Mouse (Mus musculus) small intestine, adult 2 months (tissue): ENCODE measurements around the gene Amh. TPM values are rescaled to one million over a fixed set of nuclear protein-coding genes. Genes with fewer than 3 reads are reported as not detected.

ENCODE experiments used
- H3K27ac ChIP-seq: fragments of 200-500 bp; 2 replicates; pipeline ENCODE4 v1.5.1; 2012; ENCODE audit warnings: low read depth, low read length, control low read depth, inconsistent platforms; ENCODE audit not compliant: insufficient read depth
- H3K27me3 ChIP-seq: fragments of 200-500 bp; 2 replicates; pipeline ENCODE4 v1.6.1; 2012; ENCODE audit warnings: mild to moderate bottlenecking, moderate library complexity, low read length, inconsistent platforms; ENCODE audit not compliant: control insufficient read depth, insufficient read depth
- H3K36me3 ChIP-seq: fragments of 200-500 bp; 2 replicates; pipeline ENCODE4 v1.6.1; 2012; ENCODE audit warnings: mild to moderate bottlenecking, low read length, control low read depth, inconsistent platforms; ENCODE audit not compliant: control insufficient read depth, insufficient read depth
- H3K4me1 ChIP-seq: fragments of 200-500 bp; 2 replicates; pipeline ENCODE4 v1.6.1; 2012; ENCODE audit warnings: low read length, inconsistent platforms, mixed read lengths; ENCODE audit not compliant: control insufficient read depth, insufficient read depth, insufficient read length
- H3K4me3 ChIP-seq: fragments of 200-500 bp; 2 replicates; pipeline ENCODE4 v1.5.1; 2012; ENCODE audit warnings: low read depth, mild to moderate bottlenecking, control low read depth, inconsistent platforms, low read length, moderate library complexity
- CTCF ChIP-seq: fragments of 200-500 bp; IDR thresholded peaks from 2 replicates; pipeline ENCODE4 v1.5.1; 2012; ENCODE audit warnings: low read depth, mild to moderate bottlenecking, control low read depth, inconsistent platforms, low read length, moderate library complexity, mixed read lengths; ENCODE audit not compliant: insufficient replicate concordance, insufficient read length; ENCODE audit errors: extremely low read depth
- POLR2A ChIP-seq: fragments of 200-500 bp; IDR thresholded peaks from 2 replicates; pipeline ENCODE4 v1.6.1; 2012; ENCODE audit warnings: low read depth, mild to moderate bottlenecking, control low read depth, inconsistent platforms, low read length, moderate library complexity
- WGBS: fragments of 180-500 bp; shearing (Covaris S2); methylation state at CpG from one replicate; pipeline ENCODE4 v1.1.7; 2018; 5-methylcytosine and 5-hydroxymethylcytosine counted together
- polyA plus RNA-seq: library from polyadenylated mRNA; depleted of rRNA; stranded (reverse); fragments of >200 nt; gene quantifications from 2 replicates; pipeline ENCODE4 v1.2.3, GENCODE M21; 2012

Gene Amh
- polyA plus RNA-seq, 1 experiment, result 0.87 TPM

DNA sequence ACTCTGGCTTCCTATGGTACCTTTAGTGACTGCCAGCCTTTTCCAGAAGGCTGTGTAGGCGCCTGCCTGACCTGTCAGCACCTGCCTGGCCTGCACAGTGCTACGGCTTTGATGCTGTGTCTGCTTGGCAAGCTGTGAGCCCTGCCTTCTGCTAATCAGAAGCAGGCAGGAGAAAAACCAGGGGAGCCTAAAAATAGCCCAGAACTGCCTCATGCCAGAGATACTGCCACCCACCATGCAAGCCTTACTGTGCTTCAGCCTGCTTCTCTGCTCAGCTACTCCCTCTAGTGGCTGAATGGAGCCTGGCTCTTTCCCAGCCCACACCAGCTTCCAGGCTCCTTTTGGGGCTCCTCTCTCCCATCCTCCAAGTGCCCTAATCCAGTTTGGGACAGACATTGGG, 30.5 kb upstream of the Amh start:
- H3K36me3 ChIP-seq, result peaks cover 93% of the 10 kb centered on the region
- no peak overlapping the region; the same call in 1 of the 2 replicates for H3K27ac ChIP-seq

DNA sequence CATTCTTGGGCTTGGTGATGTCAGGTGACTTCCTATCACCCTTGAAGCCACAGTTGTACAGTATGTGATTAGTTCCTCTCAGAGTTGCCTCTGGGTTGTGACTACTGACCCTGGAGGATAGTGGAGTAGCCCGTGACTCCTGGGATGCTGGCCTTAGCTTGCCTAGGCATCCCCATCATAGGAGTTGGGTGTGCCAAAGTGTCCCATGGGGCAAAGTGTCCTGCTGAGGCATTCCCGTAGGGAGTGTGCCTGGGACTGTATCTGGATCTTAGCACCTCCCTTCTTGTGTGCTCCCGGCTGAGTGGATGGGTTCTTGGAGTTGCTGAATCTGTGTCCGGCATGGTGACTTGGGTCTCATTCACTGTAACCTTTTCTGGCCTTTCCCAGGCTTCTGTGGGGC, 30.1 kb upstream of the Amh start:
- Histone ChIP-seq H3K36me3 (peaks cover 91% of the 10 kb centered on the region), H3K27ac (no peak overlapping the region), H3K4me3 (no peak overlapping the region), H3K4me1 (peaks cover 3% of the 10 kb centered on the region; the same call in 1 of the 2 replicates), H3K27me3 (no peaks in the 10 kb centered on the region)
- no peak for TF ChIP-seq CTCF
- no peak for TF ChIP-seq POLR2A
- WGBS, result 86% methylated on average over 4 of the region's 4 CpGs

More for the DNA sequence above, 30.5 kb upstream of the Amh start:
- Histone ChIP-seq H3K4me1 (peaks cover 3% of the 10 kb centered on the region; the same call in 1 of the 2 replicates), H3K4me3 (no peak overlapping the region), H3K27me3 (no peaks in the 10 kb centered on the region)
- 50% methylated on average over 2 of the region's 2 CpGs for WGBS
- TF ChIP-seq CTCF, result peak; percentile 96; the same call in 1 of the 2 replicates
- TF ChIP-seq POLR2A, result no peak

DNA sequence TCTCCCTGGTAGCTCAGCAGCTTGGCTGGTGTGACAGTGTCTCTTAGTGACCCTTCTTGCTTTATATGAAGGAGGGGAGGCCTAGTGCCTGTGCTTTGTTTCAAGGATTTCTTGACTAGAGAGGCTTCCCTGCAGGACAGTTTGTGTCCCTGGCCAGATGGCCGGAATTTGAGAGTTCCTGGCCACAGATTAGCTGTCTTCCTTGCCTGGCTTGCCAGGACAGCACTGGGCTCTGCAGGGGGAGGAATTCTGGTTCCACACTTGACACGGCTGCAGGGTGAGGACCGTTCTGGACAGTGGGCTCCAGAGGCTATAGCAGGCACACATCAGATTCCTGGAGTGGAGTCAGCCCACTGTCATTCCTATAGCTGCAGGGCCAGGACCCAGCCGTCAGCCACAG, 29.3 kb upstream of the Amh start:
- peaks cover 3% of the 10 kb centered on the region; the same call in 1 of the 2 replicates for H3K4me1 ChIP-seq
- WGBS, result 94% methylated on average over 4 of the region's 4 CpGs
- no peak overlapping the region for H3K4me3 ChIP-seq
- H3K27me3 ChIP-seq, result no peaks in the 10 kb centered on the region
- H3K36me3 ChIP-seq, result peaks cover 90% of the 10 kb centered on the region
- no peak overlapping the region for H3K27ac ChIP-seq
- no peak for TF ChIP-seq CTCF
- no peak for TF ChIP-seq POLR2A

DNA sequence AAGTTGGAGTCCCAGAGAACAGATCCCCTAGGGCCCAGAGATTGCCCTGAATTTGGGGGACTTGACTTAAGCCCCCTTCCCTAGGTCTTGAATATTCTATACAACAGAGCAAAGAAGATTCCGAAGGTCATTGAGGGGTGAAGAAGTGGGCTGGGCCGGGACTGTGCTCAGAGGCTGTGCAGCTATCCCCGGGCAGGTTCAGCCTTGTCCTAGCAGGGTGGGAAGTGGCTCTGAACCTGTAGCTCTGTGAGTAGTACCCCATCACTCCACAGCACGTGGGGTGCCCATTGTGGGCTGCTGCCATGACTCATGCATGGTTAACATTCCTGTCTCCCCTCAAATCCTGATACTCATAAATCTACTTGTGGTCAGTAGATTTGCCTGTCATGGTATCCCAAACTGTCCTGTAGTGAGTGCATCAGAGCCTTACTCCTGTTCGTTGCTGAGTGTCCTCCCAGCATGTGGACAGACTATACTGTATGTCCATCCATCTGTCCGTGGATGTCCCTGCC, 28.6 kb upstream of the Amh start:
- H3K27me3 ChIP-seq, result no peaks in the 10 kb centered on the region

DNA sequence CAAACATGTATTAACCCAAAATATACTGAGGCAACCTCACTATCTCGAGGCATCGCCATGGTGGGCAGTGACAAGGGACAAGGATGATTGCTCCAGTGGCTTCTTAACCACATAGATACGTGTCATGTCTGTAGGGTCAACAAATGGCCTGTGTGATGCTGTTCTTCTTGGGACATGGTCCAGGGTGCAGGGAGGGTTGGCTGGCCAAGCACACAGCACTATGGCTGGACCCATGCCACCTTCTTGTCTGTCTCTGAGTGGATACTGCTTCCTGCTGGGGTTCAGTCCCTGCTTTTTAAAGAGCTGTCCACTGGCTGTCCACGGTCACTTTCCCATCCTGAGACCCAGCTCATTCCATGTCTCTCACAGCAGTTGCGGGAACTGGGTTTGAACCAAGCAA, 27.9 kb upstream of the Amh start:
- WGBS, result 94% methylated on average over 5 of the region's 5 CpGs
- H3K36me3 ChIP-seq, result peaks cover 91% of the 10 kb centered on the region
- H3K27me3 ChIP-seq, result no peaks in the 10 kb centered on the region
- TF ChIP-seq POLR2A (no peak), CTCF (no peak)
- no peak overlapping the region for H3K27ac ChIP-seq
- peaks cover 3% of the 10 kb centered on the region; the same call in 1 of the 2 replicates for H3K4me1 ChIP-seq
- H3K4me3 ChIP-seq, result no peak overlapping the region

More for the DNA sequence above, 28.6 kb upstream of the Amh start:
- H3K4me1 ChIP-seq, result peaks cover 3% of the 10 kb centered on the region; the same call in 1 of the 2 replicates
- peaks cover 90% of the 10 kb centered on the region for H3K36me3 ChIP-seq
- no peak overlapping the region for H3K4me3 ChIP-seq
- H3K27ac ChIP-seq, result no peak overlapping the region
- no peak for TF ChIP-seq POLR2A
- no peak for TF ChIP-seq CTCF
- WGBS, result 88% methylated on average over 6 of the region's 6 CpGs

DNA sequence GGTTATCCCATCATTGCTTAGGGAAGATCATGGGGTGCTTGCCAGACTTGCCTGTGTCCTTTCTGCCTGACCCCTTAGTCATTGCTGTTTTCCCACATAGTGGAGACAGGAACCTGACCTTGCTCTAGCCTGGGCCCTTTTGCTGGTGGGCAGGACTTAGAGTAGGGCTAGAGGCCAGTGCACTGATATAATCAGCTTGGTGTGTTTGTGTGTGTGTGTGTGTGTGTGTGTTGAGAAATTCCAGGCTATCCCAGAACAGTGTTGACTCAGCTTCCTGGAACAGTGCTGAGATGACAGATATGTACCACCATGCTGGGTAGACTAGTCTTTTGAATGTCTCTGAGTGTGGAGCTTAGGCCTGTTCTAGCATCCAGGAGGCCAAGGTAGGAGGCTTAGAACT, 25.5 kb upstream of the Amh start:
- Histone ChIP-seq H3K36me3 (peaks cover 91% of the 10 kb centered on the region), H3K4me3 (no peak overlapping the region), H3K4me1 (no peaks in the 10 kb centered on the region), H3K27ac (no peak overlapping the region), H3K27me3 (no peaks in the 10 kb centered on the region)
- no peak for TF ChIP-seq POLR2A
- no peak for TF ChIP-seq CTCF

DNA sequence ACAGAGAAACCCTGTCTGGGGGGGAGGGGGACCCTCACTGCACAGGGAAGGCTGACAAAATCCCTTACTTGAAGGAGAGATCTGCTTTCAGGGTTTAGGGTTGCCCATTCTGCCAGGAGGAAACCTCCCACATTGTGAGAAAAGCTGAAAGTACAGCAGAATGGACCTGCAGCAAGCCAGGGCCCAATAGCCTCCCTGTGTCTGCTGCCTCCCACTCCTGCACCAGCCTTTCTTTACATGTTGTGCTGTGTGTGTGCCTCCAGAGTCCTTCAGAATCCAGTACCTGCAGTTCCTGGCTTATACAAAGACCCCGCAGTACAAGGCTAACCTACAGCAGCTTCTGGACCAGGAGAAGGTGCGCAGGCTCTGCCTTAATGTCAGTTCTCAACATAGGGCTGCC, 20.7 kb upstream of the Amh start:
- Histone ChIP-seq H3K36me3 (peaks cover 92% of the 10 kb centered on the region), H3K27ac (no peak overlapping the region), H3K27me3 (no peaks in the 10 kb centered on the region), H3K4me3 (no peak overlapping the region), H3K4me1 (no peaks in the 10 kb centered on the region)
- WGBS, result 100% methylated on average over 2 of the region's 2 CpGs
- TF ChIP-seq CTCF (no peak), POLR2A (no peak)

DNA sequence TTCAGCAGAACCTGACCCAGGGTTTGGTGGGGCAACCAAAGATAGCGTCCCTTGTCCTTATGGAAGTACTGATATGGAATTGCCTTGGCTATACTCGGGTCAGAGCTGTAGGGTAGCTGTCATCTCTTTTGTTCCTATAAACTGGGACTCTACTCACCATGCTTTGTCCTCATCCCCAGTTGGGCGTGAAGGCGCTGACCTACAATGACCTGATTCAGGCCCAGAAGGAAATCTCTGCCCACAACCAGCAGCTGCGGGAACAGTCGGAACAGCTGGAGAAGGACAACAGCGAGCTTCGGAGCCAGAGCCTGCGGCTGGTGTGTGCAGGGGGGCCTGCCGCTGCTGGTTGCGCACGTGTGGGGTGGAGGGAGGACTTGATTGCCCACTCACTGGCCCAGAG, 20.2 kb upstream of the Amh start:
- Histone ChIP-seq H3K4me3 (no peak overlapping the region), H3K27ac (no peak overlapping the region), H3K4me1 (no peaks in the 10 kb centered on the region), H3K36me3 (peaks cover 91% of the 10 kb centered on the region), H3K27me3 (no peaks in the 10 kb centered on the region)
- 90% methylated on average over 12 of the region's 12 CpGs for WGBS
- no peak for TF ChIP-seq CTCF
- TF ChIP-seq POLR2A, result no peak
